Mouse (Mus musculus) limb, embryonic 12.5 days (tissue): ENCODE results near the gene Mmrn2. TPM values are rescaled to one million over a fixed set of nuclear protein-coding genes. Genes with fewer than 3 reads are reported as not detected.
A peak's percentile ranks its signal among the peaks of the same experiment; 100 is the strongest.
"Not testable (repeated sequence)": the region's sequence is repeated elsewhere in the genome, so short reads cannot be mapped to it uniquely, and the experiment has no call there.

Source experiments
- ATAC-seq: fragments of 200-750 bp; cut with Nextera tagmentation; 2 replicates; pipeline ENCODE4 v1.8.0; 2017; ENCODE audit warnings: low read depth, moderate TSS enrichment; ENCODE audit not compliant: insufficient number of reproducible peaks, insufficient read depth, low FRiP score, low TSS enrichment
- H3K27ac ChIP-seq: fragments of 300-500 bp; sonication (generic); 2 replicates; pipeline ENCODE4 v1.5.1; 2016; ENCODE audit warnings: mild to moderate bottlenecking, moderate library complexity
- H3K27me3 ChIP-seq: fragments of 300-500 bp; sonication (generic); 2 replicates; pipeline ENCODE4 v1.6.1; 2016; ENCODE audit warnings: mild to moderate bottlenecking, moderate library complexity
- H3K36me3 ChIP-seq: fragments of 300-500 bp; sonication (generic); 2 replicates; pipeline ENCODE4 v1.6.1; 2016; ENCODE audit warnings: mild to moderate bottlenecking, moderate library complexity
- H3K4me1 ChIP-seq: fragments of 300-500 bp; sonication (generic); replicated peaks from 2 replicates; pipeline ENCODE4 v1.6.1; 2016
- H3K4me2 ChIP-seq: fragments of 300-500 bp; sonication (generic); 2 replicates; pipeline ENCODE4 v1.6.1; 2016; ENCODE audit warnings: mild to moderate bottlenecking, moderate library complexity
- H3K4me3 ChIP-seq: fragments of 300-500 bp; sonication (generic); replicated peaks from 2 replicates; pipeline ENCODE4 v1.5.1; 2016; ENCODE audit warnings: mild to moderate bottlenecking
- H3K9ac ChIP-seq: fragments of 300-500 bp; sonication (generic); replicated peaks from 2 replicates; pipeline ENCODE4 v1.6.1; 2016; ENCODE audit warnings: mild to moderate bottlenecking, moderate library complexity
- H3K9me3 ChIP-seq: fragments of 300-500 bp; sonication (generic); 2 replicates; pipeline ENCODE4 v1.6.1; 2016; ENCODE audit warnings: mild to moderate bottlenecking, moderate library complexity
- WGBS: fragments of 180-500 bp; shearing (Covaris S2); methylation state at CpG from one replicate; pipeline ENCODE4 v1.1.7; 2016; 5-methylcytosine and 5-hydroxymethylcytosine counted together
- polyA plus RNA-seq: library from polyadenylated mRNA; unstranded; fragments of >200 nt; fragmentation: Nextera tagmentation; extraction: Ambion mirVana; gene quantifications from 2 replicates; pipeline ENCODE4 v1.2.1, GENCODE M21; 2016

The Mmrn2 gene
- polyA plus RNA-seq, 1 experiment from 2014 or later, result 6.7 TPM

DNA sequence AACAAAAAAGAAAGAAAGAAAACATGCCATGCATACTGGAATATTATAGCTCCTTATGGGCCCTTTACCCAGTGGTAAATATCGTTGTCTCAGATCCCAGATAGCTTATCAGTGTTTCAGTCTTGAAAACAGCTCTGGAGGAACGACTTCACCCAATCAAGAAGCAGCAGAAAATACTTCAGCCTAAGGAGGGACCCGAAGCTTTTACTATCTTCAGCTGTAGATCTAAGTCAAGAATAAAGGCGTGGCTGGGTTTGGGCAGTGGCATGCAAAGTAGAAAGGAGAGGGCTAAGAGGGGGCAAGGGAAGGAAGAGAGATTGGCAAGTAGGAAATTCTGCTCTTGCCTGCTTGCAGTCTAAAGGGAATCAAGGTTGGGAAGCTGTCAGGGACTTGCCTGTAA, 13.1 kb upstream of the Mmrn2 start:
- 66% methylated on average over 4 of the region's 4 CpGs for WGBS
- H3K36me3 ChIP-seq, result no peaks in the 10 kb centered on the region
- H3K9ac ChIP-seq, result no peak overlapping the region
- H3K4me2 ChIP-seq, result no peak overlapping the region
- H3K4me3 ChIP-seq, result no peak overlapping the region
- H3K9me3 ChIP-seq, result no peaks in the 10 kb centered on the region
- ATAC-seq, result no peak
- peaks cover 10% of the 10 kb centered on the region for H3K4me1 ChIP-seq
- peaks cover 24% of the 10 kb centered on the region for H3K27me3 ChIP-seq
- no peak overlapping the region for H3K27ac ChIP-seq

GRCm38 (mm10) chr14:34362726-34363445, 12.4 kb upstream of the Mmrn2 start:
- Histone ChIP-seq H3K4me2 (peak overlapping the region; percentile 80), H3K27ac (no peak overlapping the region), H3K27me3 (peaks cover 24% of the 10 kb centered on the region), H3K9ac (peak overlapping the region; percentile 57; the same call in 1 of the 2 replicates), H3K9me3 (no peaks in the 10 kb centered on the region), H3K4me1 (peaks cover 10% of the 10 kb centered on the region), H3K4me3 (peak overlapping the region; percentile 42), H3K36me3 (no peaks in the 10 kb centered on the region)
- no peak for ATAC-seq
- 29% methylated on average over 18 of the region's 18 CpGs for WGBS

- Histone ChIP-seq H3K9me3 (no peaks in the 10 kb centered on the region), H3K27me3 (peaks cover 24% of the 10 kb centered on the region), H3K9ac (peak overlapping the region; percentile 57), H3K4me2 (peak overlapping the region; percentile 80), H3K27ac (no peak overlapping the region), H3K4me1 (peaks cover 10% of the 10 kb centered on the region), H3K4me3 (peak overlapping the region; percentile 42), H3K36me3 (no peaks in the 10 kb centered on the region)
- peak; percentile 40; the same call in 1 of the 2 replicates for ATAC-seq
- 3% methylated on average over 32 of the region's 32 CpGs for WGBS
Observed at GRCm38 (mm10) chr14:34363490-34364253, 11.6 kb upstream of the Mmrn2 start.

GRCm38 (mm10) chr14:34364254-34365146, 10.8 kb upstream of the Mmrn2 start:
- WGBS, result 80% methylated on average over 15 of the region's 15 CpGs
- peaks cover 24% of the 10 kb centered on the region for H3K27me3 ChIP-seq
- not testable (repeated sequence) for H3K4me1 ChIP-seq, H3K27ac ChIP-seq, ATAC-seq, H3K9ac ChIP-seq, H3K36me3 ChIP-seq, H3K9me3 ChIP-seq
- peak overlapping the region; percentile 80 for H3K4me2 ChIP-seq
- peak overlapping the region; percentile 42 for H3K4me3 ChIP-seq

DNA sequence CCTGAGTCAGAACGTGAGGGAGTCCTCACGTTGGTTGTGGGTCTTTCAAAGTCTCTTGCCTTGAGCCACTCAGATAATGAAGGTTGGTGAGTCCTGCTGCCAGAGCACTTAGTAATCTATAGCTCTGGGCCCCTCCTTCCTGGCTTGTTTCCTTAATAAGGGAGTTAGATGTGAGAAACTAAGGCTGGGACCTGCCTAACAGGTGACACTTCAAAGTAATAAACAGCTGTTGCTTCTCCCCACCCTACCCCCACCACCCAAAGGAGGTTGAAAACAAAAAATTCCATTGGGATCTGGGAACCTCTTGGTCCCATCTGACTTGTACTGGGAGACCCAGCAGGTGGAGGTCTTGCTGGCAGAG, 10.1 kb upstream of the Mmrn2 start:
- peaks cover 10% of the 10 kb centered on the region for H3K4me1 ChIP-seq
- peaks cover 24% of the 10 kb centered on the region for H3K27me3 ChIP-seq
- 93% methylated on average over 2 of the region's 2 CpGs for WGBS
- no peak overlapping the region for H3K4me2 ChIP-seq
- no peaks in the 10 kb centered on the region for H3K9me3 ChIP-seq
- H3K9ac ChIP-seq, result no peak overlapping the region
- H3K4me3 ChIP-seq, result no peak overlapping the region
- no peaks in the 10 kb centered on the region for H3K36me3 ChIP-seq
- ATAC-seq, result no peak
- no peak overlapping the region for H3K27ac ChIP-seq

GRCm38 (mm10) chr14:34370203-34370602, 5.1 kb upstream of the Mmrn2 start:
- H3K27ac ChIP-seq, result no peak overlapping the region
- no peaks in the 10 kb centered on the region for H3K36me3 ChIP-seq
- no peak overlapping the region for H3K4me3 ChIP-seq
- peaks cover 8% of the 10 kb centered on the region; the same call in 1 of the 2 replicates for H3K4me1 ChIP-seq
- no peak overlapping the region for H3K4me2 ChIP-seq
- H3K27me3 ChIP-seq, result no peaks in the 10 kb centered on the region
- 46% methylated on average over 3 of the region's 3 CpGs for WGBS
- no peaks in the 10 kb centered on the region for H3K9me3 ChIP-seq
- no peak for ATAC-seq
- H3K9ac ChIP-seq, result no peak overlapping the region

DNA sequence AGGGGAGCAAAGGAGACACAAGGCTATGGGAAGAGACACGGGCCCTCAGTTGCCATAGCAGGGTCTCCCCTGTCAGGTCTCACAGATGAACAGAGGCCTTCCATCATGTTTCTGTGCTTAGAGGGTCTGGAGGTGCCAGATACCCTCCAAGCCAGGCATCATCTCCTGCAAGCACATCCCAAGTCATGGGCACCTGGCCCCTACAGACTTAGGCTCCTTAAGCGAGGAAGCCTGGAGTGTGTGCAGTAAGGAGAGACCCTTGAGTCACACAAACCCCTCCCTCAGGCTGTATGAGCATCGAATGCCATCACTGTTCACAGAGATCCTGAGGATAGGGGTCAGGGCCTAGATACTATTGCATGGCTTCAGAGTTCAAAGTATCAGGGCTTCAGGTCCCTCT, 4.3 kb upstream of the Mmrn2 start:
- Histone ChIP-seq H3K27ac (no peak overlapping the region), H3K27me3 (no peaks in the 10 kb centered on the region), H3K36me3 (no peaks in the 10 kb centered on the region), H3K4me3 (no peak overlapping the region), H3K4me1 (peaks cover 9% of the 10 kb centered on the region; the same call in 1 of the 2 replicates), H3K9me3 (no peaks in the 10 kb centered on the region), H3K4me2 (no peak overlapping the region), H3K9ac (no peak overlapping the region)
- ATAC-seq, result no peak
- 87% methylated on average over 3 of the region's 3 CpGs for WGBS

GRCm38 (mm10) chr14:34371763-34372162, 3.5 kb upstream of the Mmrn2 start:
- H3K9ac ChIP-seq, result no peak overlapping the region
- ATAC-seq, result no peak
- WGBS, result 62% methylated on average over 2 of the region's 2 CpGs
- H3K4me1 ChIP-seq, result peaks cover 15% of the 10 kb centered on the region; the same call in 1 of the 2 replicates
- H3K9me3 ChIP-seq, result no peaks in the 10 kb centered on the region
- no peaks in the 10 kb centered on the region for H3K36me3 ChIP-seq
- H3K4me2 ChIP-seq, result no peak overlapping the region
- H3K27me3 ChIP-seq, result no peaks in the 10 kb centered on the region
- no peak overlapping the region for H3K4me3 ChIP-seq
- H3K27ac ChIP-seq, result no peak overlapping the region

DNA sequence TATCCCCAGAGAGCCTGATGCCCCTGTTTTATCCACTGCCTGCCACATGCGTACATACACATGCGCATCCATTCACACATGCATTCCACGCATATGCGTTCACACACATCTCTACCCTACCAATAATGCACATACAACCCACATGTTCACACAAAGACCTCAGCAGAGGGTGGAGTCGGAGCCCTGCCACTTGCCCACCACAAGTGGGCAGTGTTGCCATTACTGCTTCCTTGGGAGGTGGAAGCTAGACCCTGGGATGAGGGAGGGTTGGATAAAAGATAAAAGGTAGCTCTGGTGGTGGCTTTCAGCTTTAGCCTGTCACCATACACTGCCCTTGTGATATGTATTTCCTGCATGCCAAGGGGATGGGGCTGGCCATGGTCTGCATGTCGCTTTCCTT, 2.6 kb upstream of the Mmrn2 start:
- WGBS, result 79% methylated on average over 6 of the region's 6 CpGs
- Histone ChIP-seq H3K27ac (no peak overlapping the region), H3K4me3 (no peak overlapping the region)

DNA sequence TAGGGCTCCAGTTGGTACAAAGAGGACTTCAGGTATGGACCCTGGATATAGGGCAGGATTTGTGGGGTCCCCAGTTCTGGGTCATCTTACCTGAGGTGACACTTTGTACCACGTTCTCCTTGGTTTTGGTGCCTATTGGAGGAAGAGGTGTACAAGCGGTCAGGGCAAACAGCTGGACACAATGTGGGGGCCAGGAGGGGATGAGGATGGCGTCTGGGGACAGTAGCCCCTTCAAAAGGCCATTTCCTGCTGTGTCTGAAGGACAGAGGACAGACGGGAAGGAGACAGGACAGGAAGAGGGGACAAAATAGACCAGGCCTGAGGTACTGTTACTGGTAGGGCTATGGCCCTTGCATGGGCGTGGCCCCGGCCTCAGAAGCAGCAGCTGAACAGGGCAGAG, 1.7 kb upstream of the Mmrn2 start:
- H3K9ac ChIP-seq, result no peak overlapping the region
- H3K4me1 ChIP-seq, result peaks cover 32% of the 10 kb centered on the region
- no peak for ATAC-seq
- H3K4me2 ChIP-seq, result no peak overlapping the region
- no peaks in the 10 kb centered on the region for H3K27me3 ChIP-seq
- H3K9me3 ChIP-seq, result no peaks in the 10 kb centered on the region
- H3K36me3 ChIP-seq, result no peaks in the 10 kb centered on the region
- no peak overlapping the region for H3K4me3 ChIP-seq
- 76% methylated on average over 6 of the region's 6 CpGs for WGBS
- H3K27ac ChIP-seq, result no peak overlapping the region

More for the DNA sequence above, 2.6 kb upstream of the Mmrn2 start:
- Histone ChIP-seq H3K4me2 (no peak overlapping the region), H3K36me3 (no peaks in the 10 kb centered on the region), H3K9ac (no peak overlapping the region), H3K27me3 (no peaks in the 10 kb centered on the region), H3K9me3 (no peaks in the 10 kb centered on the region), H3K4me1 (peaks cover 23% of the 10 kb centered on the region; the same call in 1 of the 2 replicates)
- no peak for ATAC-seq

DNA sequence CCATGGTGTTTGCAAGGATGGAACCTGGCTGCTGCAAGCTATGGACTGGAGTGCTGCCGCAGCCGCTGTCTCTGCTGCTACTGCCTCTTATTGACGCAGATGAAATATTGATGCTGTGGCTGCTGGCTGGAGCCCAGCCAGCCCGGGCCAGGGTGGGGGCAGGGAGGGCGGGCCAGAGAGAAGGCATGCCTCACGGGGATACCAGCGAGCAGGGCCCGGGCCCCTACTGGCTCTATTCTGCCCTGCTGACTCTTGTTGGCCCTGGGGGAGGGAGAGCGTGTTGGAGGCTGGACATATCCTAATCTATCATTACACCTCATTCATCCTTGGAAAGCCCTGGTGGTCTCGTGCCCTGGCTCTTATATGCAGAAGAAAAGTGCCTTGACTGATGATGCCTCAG, 688 bp upstream of the Mmrn2 start, which contains the start of gene Sncg:
Gene Sncg, minus strand, starts transcription at position 213 of the 400 bp plus-strand sequence.
- H3K4me2 ChIP-seq, result no peak within 1 kb of the TSS
- H3K4me3 ChIP-seq, result 0 out of 2 replicates have a peak within 1 kb of the TSS, but pooled peaks have one; percentile 7
- no peak within 1 kb of the TSS for H3K27ac ChIP-seq
- peaks cover 38% of the 10 kb centered on the region for H3K4me1 ChIP-seq
- H3K9ac ChIP-seq, result no peak within 1 kb of the TSS
- no peaks in the 10 kb centered on the region for H3K36me3 ChIP-seq
- no peaks in the 10 kb centered on the region for H3K9me3 ChIP-seq
- H3K27me3 ChIP-seq, result no peaks in the 10 kb centered on the region
- ATAC-seq, result no peak
- 55% methylated on average over 9 of the region's 10 CpGs for WGBS
